In genomic region chr15:80174598-80174875, GRCm38 (mm10) we compare ENCODE assay signal across 8 mouse cellular contexts. TPM values are rescaled to one million over a fixed set of nuclear protein-coding genes. Genes with fewer than 3 reads are reported as not detected.
DNase-seq lines count a peak whose midpoint lies in the region; ATAC-seq and TF ChIP-seq lines count a peak whose summit lies in the region.

No protein-coding gene starts in this region.

- H3K27me3 ChIP-seq in kidney, postnatal 0 days (ENCODE audit: insufficient read depth, low read length), result no peaks in the 10 kb centered on the region
- H3K27me3 ChIP-seq in intestine, embryonic 14.5 days (replicated peaks; ENCODE audit: control insufficient read depth, insufficient read depth, low read length), result no peaks in the 10 kb centered on the region
- H3K27me3 ChIP-seq in neural tube, embryonic 12.5 days (replicated peaks), result no peaks in the 10 kb centered on the region

- peak overlapping the region; percentile 97 for H3K4me2 ChIP-seq in kidney, postnatal 0 days (ENCODE audit: low read length)
- peak overlapping the region; percentile 52 for H3K4me2 ChIP-seq in intestine, embryonic 14.5 days (ENCODE audit: low read length)
- H3K4me2 ChIP-seq in neural tube, embryonic 12.5 days (replicated peaks), result peak overlapping the region; percentile 85

- no peaks in the 10 kb centered on the region for H3K36me3 ChIP-seq in kidney, postnatal 0 days (ENCODE audit: insufficient read depth, low read length)
- H3K36me3 ChIP-seq in intestine, embryonic 14.5 days (ENCODE audit: control insufficient read depth, insufficient read depth, low read length), result no peaks in the 10 kb centered on the region
- H3K36me3 ChIP-seq in neural tube, embryonic 12.5 days, result no peaks in the 10 kb centered on the region

- H3K9me3 ChIP-seq in kidney, postnatal 0 days (replicated peaks; ENCODE audit: low read length), result no peaks in the 10 kb centered on the region
- no peaks in the 10 kb centered on the region for H3K9me3 ChIP-seq in intestine, embryonic 14.5 days (ENCODE audit: control insufficient read depth, low read length)
- no peaks in the 10 kb centered on the region for H3K9me3 ChIP-seq in neural tube, embryonic 12.5 days

- 11% methylated on average over 5 of the region's 5 CpGs for WGBS in kidney, postnatal 0 days
- 3% methylated on average over 5 of the region's 5 CpGs for WGBS in intestine, embryonic 14.5 days
- 6% methylated on average over 5 of the region's 5 CpGs for WGBS in neural tube, embryonic 12.5 days

- peaks cover 5% of the 10 kb centered on the region; the same call in 1 of the 2 replicates for H3K4me1 ChIP-seq in kidney, postnatal 0 days (replicated peaks; ENCODE audit: insufficient read depth, low read length)
- peaks cover 29% of the 10 kb centered on the region for H3K4me1 ChIP-seq in intestine, embryonic 14.5 days (replicated peaks; ENCODE audit: control insufficient read depth, insufficient read depth, low read length)
- H3K4me1 ChIP-seq in neural tube, embryonic 12.5 days, result peaks cover 21% of the 10 kb centered on the region

- no peak for ATAC-seq in kidney, postnatal 0 days (replicated peaks; ENCODE audit: low FRiP score, low read depth)
- ATAC-seq in intestine, embryonic 14.5 days (replicated peaks; ENCODE audit: low FRiP score, low TSS enrichment, low read depth), result no peak
- no peak for ATAC-seq in neural tube, embryonic 12.5 days (ENCODE audit: low FRiP score, low read depth)
- ATAC-seq in frontal cortex, adult (ENCODE audit: low TSS enrichment), result no peak

- peak overlapping the region; percentile 81; the same call in 1 of the 2 replicates for H3K9ac ChIP-seq in kidney, postnatal 0 days (ENCODE audit: low read depth, low read length)
- peak overlapping the region; percentile 84 for H3K9ac ChIP-seq in intestine, embryonic 14.5 days (ENCODE audit: low read length)
- H3K9ac ChIP-seq in neural tube, embryonic 12.5 days, result peak overlapping the region; percentile 98

- DNase-seq in kidney, postnatal 0 days (ENCODE audit: low spot score), result no peak
- DNase-seq in kidney, adult 9 months, result no peak
- DNase-seq in cerebellum, postnatal 10 days, result peak; percentile 61 to 72
- DNase-seq in intestine, embryonic 14.5 days (ENCODE audit: low spot score), result no peak
- no peak for DNase-seq in urinary bladder, adult 2 months (ENCODE audit: low spot score)
- no peak for DNase-seq in frontal cortex, postnatal 10 days (ENCODE audit: low spot score in 2 of 2)

- peak overlapping the region; percentile 84 for H3K4me3 ChIP-seq in kidney, postnatal 0 days (replicated peaks; ENCODE audit: low read depth, low read length)
- peak overlapping the region; percentile 72 for H3K4me3 ChIP-seq in intestine, embryonic 14.5 days (ENCODE audit: low read depth, low read length)
- peak overlapping the region; percentile 96 for H3K4me3 ChIP-seq in neural tube, embryonic 12.5 days

- TF ChIP-seq CTCF in kidney, postnatal 0 days (IDR thresholded peaks at IDR 0.05; ENCODE audit: low read depth), result no peak

- no peak overlapping the region for H3K27ac ChIP-seq in kidney, postnatal 0 days
- H3K27ac ChIP-seq in intestine, embryonic 14.5 days (ENCODE audit: low read depth), result no peak overlapping the region
- H3K27ac ChIP-seq in neural tube, embryonic 12.5 days, result no peak overlapping the region

RNA-seq across cellular contexts. Expression of gene Mgat3, which starts 1.0 kb away (rescaled TPM):
- 6.7 and 7.4 TPM in 2 replicates for polyA plus RNA-seq in kidney, postnatal 0 days (2015; fragmentation: Nextera tagmentation; extraction: Ambion mirVana)
- 10.5 and 11.1 TPM in 2 replicates for polyA plus RNA-seq in intestine, embryonic 14.5 days (2014; fragmentation: Nextera tagmentation; extraction: Ambion mirVana)
- polyA plus RNA-seq in neural tube, embryonic 12.5 days (2016; fragmentation: Nextera tagmentation; extraction: Ambion mirVana), result 13.7 and 13.8 TPM in 2 replicates
- 62.9 and 73.1 TPM in 2 replicates for polyA plus RNA-seq in urinary bladder, adult 2 months (2012; rRNA removed)

RNA-seq across cellular contexts. Expression of gene Tab1, which starts 41.6 kb away (rescaled TPM):
- polyA plus RNA-seq in kidney, postnatal 0 days (2015; fragmentation: Nextera tagmentation; extraction: Ambion mirVana), result 27.7 and 31.8 TPM in 2 replicates
- 36.1 and 37.5 TPM in 2 replicates for polyA plus RNA-seq in intestine, embryonic 14.5 days (2014; fragmentation: Nextera tagmentation; extraction: Ambion mirVana)
- polyA plus RNA-seq in neural tube, embryonic 12.5 days (2016; fragmentation: Nextera tagmentation; extraction: Ambion mirVana), result 41.6 and 42.4 TPM in 2 replicates
- polyA plus RNA-seq in urinary bladder, adult 2 months (2012; rRNA removed), result 33.5 and 36.7 TPM in 2 replicates

RNA-seq across cellular contexts. Expression of gene Mief1, which starts 59.3 kb away (rescaled TPM):
- polyA plus RNA-seq in kidney, postnatal 0 days (2015; fragmentation: Nextera tagmentation; extraction: Ambion mirVana), result 19.9 and 20.5 TPM in 2 replicates
- polyA plus RNA-seq in intestine, embryonic 14.5 days (2014; fragmentation: Nextera tagmentation; extraction: Ambion mirVana), result 32.0 and 38.8 TPM in 2 replicates
- 42.1 and 46.0 TPM in 2 replicates for polyA plus RNA-seq in neural tube, embryonic 12.5 days (2016; fragmentation: Nextera tagmentation; extraction: Ambion mirVana)
- 10.6 and 15.1 TPM in 2 replicates for polyA plus RNA-seq in urinary bladder, adult 2 months (2012; rRNA removed)

Comparison
In these comparisons a context has a peak if more than half of its experiments do, and no peak if none do; other contexts are left out.
1. DNase-seq: peak in cerebellum, postnatal 10 days (2 of 2); none in kidney, postnatal 0 days (single experiment), kidney, adult 9 months (single experiment), intestine, embryonic 14.5 days (single experiment), urinary bladder, adult 2 months (single experiment) and frontal cortex, postnatal 10 days (0 of 2).
2. Peak in every context shown above with its lines, with median percentiles within 50 percentile points of each other: H3K4me2 ChIP-seq, H3K4me3 ChIP-seq and H3K9ac ChIP-seq.